Comparison of ENCODE assay signal across 28 mouse cellular contexts in genomic region chr10:52760527-52760926, GRCm38 (mm10).
"Had no signal": no experiment of that assay in that cellular context is flagged by ENCODE, and none has a peak within 500 bp of the region (broad histone marks: within the 10 kb centered on the region; RNA-seq: fewer than 3 reads in every experiment).

No protein-coding gene starts in this region.

- H3K27me3 ChIP-seq: embryonic facial prominence, embryonic 12.5 days; embryonic facial prominence, embryonic 13.5 days; embryonic facial prominence, embryonic 15.5 days; forebrain, embryonic 13.5 days; forebrain, embryonic 15.5 days had no signal

- DNase-seq: cerebellum, adult 8-10 months; cerebellum, adult 9-10 months; cerebellum, adult 9-11 months; cerebellum, postnatal 10 days; cerebellum, postnatal 14 days; cerebellum, postnatal 25 days; cerebellum, postnatal 36 days; embryo, embryonic 11 days; gastrocnemius, adult 2 months; gastrocnemius, postnatal 10 days; gastrocnemius, postnatal 14 days; gastrocnemius, postnatal 25 days; gastrocnemius, postnatal 36 days; heart, adult 11 months; heart, adult 18-20 months; heart, adult 2 months had no signal

- H3K27ac ChIP-seq: embryonic facial prominence, embryonic 10.5 days; embryonic facial prominence, embryonic 12.5 days; embryonic facial prominence, embryonic 13.5 days; embryonic facial prominence, embryonic 15.5 days; forebrain, embryonic 10.5 days; forebrain, embryonic 13.5 days; forebrain, embryonic 15.5 days; gastrocnemius, adult 2 months; heart, adult 2 months; heart, embryonic 10.5 days had no signal

- H3K4me3 ChIP-seq: embryonic facial prominence, embryonic 10.5 days; embryonic facial prominence, embryonic 12.5 days; embryonic facial prominence, embryonic 13.5 days; embryonic facial prominence, embryonic 15.5 days; erythroblast, embryonic 14.5 days; forebrain, embryonic 10.5 days; forebrain, embryonic 13.5 days; forebrain, embryonic 15.5 days; gastrocnemius, adult 2 months; heart, adult 2 months; heart, embryonic 10.5 days had no signal

- H3K4me2 ChIP-seq: embryonic facial prominence, embryonic 12.5 days; embryonic facial prominence, embryonic 13.5 days; embryonic facial prominence, embryonic 15.5 days; forebrain, embryonic 13.5 days; forebrain, embryonic 15.5 days; heart, embryonic 11.5 days had no signal

- H3K9me3 ChIP-seq: embryonic facial prominence, embryonic 10.5 days; embryonic facial prominence, embryonic 12.5 days; embryonic facial prominence, embryonic 13.5 days; embryonic facial prominence, embryonic 15.5 days; forebrain, embryonic 10.5 days; forebrain, embryonic 13.5 days; forebrain, embryonic 15.5 days; heart, embryonic 10.5 days had no signal

- H3K9ac ChIP-seq: embryonic facial prominence, embryonic 12.5 days; embryonic facial prominence, embryonic 13.5 days; embryonic facial prominence, embryonic 15.5 days; forebrain, embryonic 13.5 days; forebrain, embryonic 15.5 days had no signal

- H3K36me3 ChIP-seq: embryonic facial prominence, embryonic 10.5 days; embryonic facial prominence, embryonic 12.5 days; embryonic facial prominence, embryonic 13.5 days; embryonic facial prominence, embryonic 15.5 days; forebrain, embryonic 10.5 days; forebrain, embryonic 15.5 days; heart, embryonic 10.5 days had no signal

- ATAC-seq: forebrain, embryonic 13.5 days; forebrain, embryonic 14.5 days; forebrain, embryonic 15.5 days; forebrain, embryonic 16.5 days had no signal

- H3K4me1 ChIP-seq: embryonic facial prominence, embryonic 10.5 days; embryonic facial prominence, embryonic 12.5 days; embryonic facial prominence, embryonic 13.5 days; embryonic facial prominence, embryonic 15.5 days; heart, embryonic 10.5 days had no signal
